Mouse (Mus musculus) liver, adult 2 months (tissue): ENCODE results near the gene Hk3. TPM values are rescaled to one million over a fixed set of nuclear protein-coding genes. Genes with fewer than 3 reads are reported as not detected.

Experiments used
- DNase-seq: peaks from one replicate; pipeline ENCODE4 v3.0.0-alpha.2; 2011; ENCODE audit warnings: low read depth, low spot score; ENCODE audit errors: extremely low read depth
- H3K27ac ChIP-seq: fragments of 200-500 bp; replicated peaks from 2 replicates; pipeline ENCODE4 v1.5.1; 2012; ENCODE audit warnings: low read depth, mild to moderate bottlenecking, control low read depth, inconsistent platforms, low read length; ENCODE audit not compliant: insufficient read depth
- H3K27me3 ChIP-seq: fragments of 200-500 bp; 2 replicates; pipeline ENCODE4 v1.6.1; 2012; ENCODE audit warnings: mild to moderate bottlenecking, moderate library complexity, low read length, inconsistent platforms; ENCODE audit not compliant: control insufficient read depth, insufficient read depth
- H3K36me3 ChIP-seq: fragments of 200-500 bp; 2 replicates; pipeline ENCODE4 v1.6.1; 2012; ENCODE audit warnings: low read length, inconsistent platforms; ENCODE audit not compliant: control insufficient read depth, insufficient read depth
- H3K4me1 ChIP-seq: fragments of 200-500 bp; 2 replicates; pipeline ENCODE4 v1.6.1; 2011; ENCODE audit warnings: low read length; ENCODE audit not compliant: control insufficient read depth, insufficient read depth
- H3K4me3 ChIP-seq: fragments of 200-500 bp; 2 replicates; pipeline ENCODE4 v1.5.1; 2011; ENCODE audit warnings: low read depth, mild to moderate bottlenecking, control low read depth, low read length, moderate library complexity; ENCODE audit not compliant: insufficient read depth
- H3K79me2 ChIP-seq: fragments of 200-500 bp; 2 replicates; pipeline ENCODE4 v1.6.1; 2012; ENCODE audit warnings: inconsistent platforms, mild to moderate bottlenecking, low read length, moderate library complexity; ENCODE audit not compliant: control insufficient read depth, insufficient read depth
- H3K9ac ChIP-seq: fragments of 200-500 bp; 2 replicates; pipeline ENCODE4 v1.6.1; 2012; ENCODE audit warnings: low read depth, mild to moderate bottlenecking, control low read depth, inconsistent platforms, low read length
- CTCF ChIP-seq: fragments of 200-500 bp; IDR thresholded peaks from 2 replicates; pipeline ENCODE4 v1.5.1; 2011; ENCODE audit warnings: low read depth, low read length, control low read depth
- POLR2A ChIP-seq: fragments of 200-500 bp; IDR thresholded peaks from 2 replicates; pipeline ENCODE4 v1.6.1; 2011; ENCODE audit warnings: low read length, control low read depth; ENCODE audit not compliant: insufficient read depth; ENCODE audit errors: extremely low read depth
- WGBS: fragments of 180-500 bp; shearing (Covaris S2); methylation state at CpG from one replicate; pipeline ENCODE4 v1.1.7; 2018; 5-methylcytosine and 5-hydroxymethylcytosine counted together
- polyA plus RNA-seq: library from polyadenylated mRNA; depleted of rRNA; stranded (reverse); fragments of >200 nt; gene quantifications from 2 replicates; pipeline ENCODE4 v1.2.3, GENCODE M21; 2012; rRNA removed
- total RNA-seq: library from RNA; depleted of rRNA; stranded (reverse); fragments of >200 nt; gene quantifications from 2 replicates; pipeline ENCODE4 v1.2.3, GENCODE M21; 2014; rRNA removed

The Hk3 gene
- total RNA-seq (5.4 and 6.7 TPM in 2 replicates), polyA plus RNA-seq (1.8 and 4.1 TPM in 2 replicates)

DNA sequence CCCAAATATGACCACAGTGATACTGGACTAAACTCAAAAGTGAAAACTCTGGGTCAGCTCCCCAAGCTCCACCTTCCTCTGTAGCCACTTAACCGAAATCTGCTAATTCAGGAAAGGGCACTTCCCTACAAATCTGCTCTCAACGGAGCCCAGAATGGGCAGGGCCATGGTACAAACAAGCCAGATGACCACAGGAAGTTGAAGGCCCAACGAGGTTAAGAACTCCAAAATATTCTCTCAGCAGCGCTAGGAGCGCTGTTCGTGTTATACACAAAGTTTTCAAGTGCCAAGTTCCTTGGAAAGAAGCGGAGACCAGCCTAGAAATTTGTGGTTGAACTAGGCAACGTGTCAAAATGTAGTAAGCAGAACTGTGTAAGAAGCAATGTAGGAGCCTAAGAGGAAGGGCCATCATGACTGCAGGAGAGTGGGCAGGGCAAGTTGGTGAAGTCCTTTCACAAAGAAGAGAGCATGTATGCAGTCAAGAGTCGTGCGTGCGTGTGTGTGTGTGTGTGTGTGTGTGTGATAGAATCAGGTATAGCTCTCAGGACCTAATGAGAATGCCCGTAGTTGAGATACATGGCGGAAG is at the start of gene Hk3:
Gene Hk3, minus strand, starts transcription at position 192 of the 586 bp plus-strand sequence.
- peak within 1 kb of the TSS; percentile 38; the same call in 1 of the 2 replicates for H3K4me3 ChIP-seq
- TF ChIP-seq CTCF: no peak
- no peak for TF ChIP-seq POLR2A
- WGBS: 76% methylated on average over 13 of the region's 13 CpGs
- peaks cover 6% of the 10 kb centered on the region; the same call in 1 of the 2 replicates for H3K4me1 ChIP-seq
- H3K79me2 ChIP-seq: no peaks in the 10 kb centered on the region
- H3K27ac ChIP-seq: peak within 1 kb of the TSS; percentile 57
- H3K9ac ChIP-seq: peak within 1 kb of the TSS; percentile 32; the same call in 1 of the 2 replicates
- DNase-seq: peak; percentile 46
- H3K36me3 ChIP-seq: no peaks in the 10 kb centered on the region
- no peaks in the 10 kb centered on the region for H3K27me3 ChIP-seq

DNA sequence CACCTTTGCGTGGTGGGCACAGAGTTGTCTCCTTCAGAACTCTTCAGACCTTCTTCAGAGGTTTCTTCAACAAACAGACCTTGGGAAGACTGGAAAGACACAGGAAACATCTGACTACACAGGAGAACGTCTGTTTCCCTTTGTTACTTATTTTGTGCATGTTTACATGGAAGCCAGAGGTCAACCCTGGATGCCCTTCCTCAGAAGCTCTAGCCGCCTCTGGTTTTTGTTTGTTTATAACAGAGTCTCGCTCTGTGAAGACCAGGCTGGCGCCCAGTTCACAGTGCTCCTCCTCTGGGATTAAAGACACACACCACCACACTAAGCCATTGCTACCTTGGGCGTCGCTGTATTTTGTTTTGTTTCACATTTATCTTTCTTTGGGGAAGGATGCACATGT is 48.5 kb upstream of the Hk3 start:
- no peaks in the 10 kb centered on the region for H3K4me1 ChIP-seq
- H3K9ac ChIP-seq: no peak overlapping the region
- H3K27me3 ChIP-seq: no peaks in the 10 kb centered on the region
- no peak overlapping the region for H3K27ac ChIP-seq
- no peaks in the 10 kb centered on the region for H3K79me2 ChIP-seq
- TF ChIP-seq CTCF (no peak), POLR2A (no peak)
- no peak for DNase-seq
- peaks cover 13% of the 10 kb centered on the region for H3K36me3 ChIP-seq
- 46% methylated on average over 7 of the region's 7 CpGs for WGBS
- H3K4me3 ChIP-seq: no peak overlapping the region

- no peak for DNase-seq
- 79% methylated on average over 2 of the region's 2 CpGs for WGBS
- Histone ChIP-seq H3K4me3 (no peak overlapping the region), H3K27me3 (no peaks in the 10 kb centered on the region), H3K79me2 (no peaks in the 10 kb centered on the region), H3K27ac (no peak overlapping the region), H3K4me1 (no peaks in the 10 kb centered on the region), H3K9ac (no peak overlapping the region), H3K36me3 (peaks cover 34% of the 10 kb centered on the region)
- no peak for TF ChIP-seq CTCF
- TF ChIP-seq POLR2A: no peak
Observed at GRCm38 (mm10) chr13:55063276-55063675, 42.1 kb upstream of the Hk3 start.

DNA sequence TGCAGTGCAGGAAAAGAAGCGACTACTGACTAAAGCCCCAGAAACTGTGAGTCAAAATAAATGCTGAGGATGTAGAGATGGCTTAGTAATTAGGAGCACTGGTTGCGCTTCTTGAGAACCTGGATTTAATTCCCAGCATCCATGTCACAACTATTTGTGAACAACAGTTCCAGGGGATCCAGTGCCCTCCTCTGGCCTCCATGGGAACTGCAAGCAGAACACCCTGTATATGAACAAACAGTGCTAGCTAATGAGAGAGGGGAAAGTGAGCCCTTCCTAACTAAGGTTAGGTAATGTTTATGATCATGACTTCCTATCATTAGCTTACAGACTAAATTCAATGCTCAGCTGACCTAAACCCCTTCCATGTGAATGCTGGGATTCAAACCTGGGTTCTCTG is 36.9 kb upstream of the Hk3 start:
- DNase-seq: no peak
- Histone ChIP-seq H3K36me3 (peaks cover 31% of the 10 kb centered on the region), H3K27ac (no peak overlapping the region), H3K4me3 (no peak overlapping the region), H3K4me1 (no peaks in the 10 kb centered on the region), H3K27me3 (no peaks in the 10 kb centered on the region), H3K9ac (no peak overlapping the region), H3K79me2 (no peaks in the 10 kb centered on the region)
- TF ChIP-seq CTCF (peak; percentile 66; the same call in 1 of the 2 replicates), POLR2A (no peak)
- 100% methylated on average over 2 of the region's 2 CpGs for whole genome bisulfite sequencing

DNA sequence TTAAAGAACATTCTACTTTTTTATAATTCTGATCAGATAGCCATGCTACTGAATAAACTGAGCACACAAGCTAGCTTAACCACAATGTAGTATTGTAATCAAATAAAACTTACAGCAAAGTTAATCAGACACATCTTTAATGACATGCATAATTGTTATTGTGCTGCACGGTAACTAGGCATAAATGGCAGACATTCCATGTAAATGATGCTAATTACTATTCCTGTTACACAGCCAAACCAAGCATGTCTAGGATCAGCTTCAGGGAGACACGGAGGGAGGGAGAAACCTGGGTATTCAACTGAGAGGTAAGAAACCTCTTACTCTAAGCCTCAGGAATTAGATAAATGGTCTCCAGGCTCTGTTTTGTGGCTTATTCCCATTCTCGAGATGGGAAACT is 26.5 kb upstream of the Hk3 start:
- H3K27ac ChIP-seq: no peak overlapping the region
- peaks cover 27% of the 10 kb centered on the region for H3K36me3 ChIP-seq
- no peak overlapping the region for H3K9ac ChIP-seq
- TF ChIP-seq POLR2A: no peak
- no peak for TF ChIP-seq CTCF
- no peak for DNase-seq
- 96% methylated on average over 3 of the region's 3 CpGs for WGBS
- no peak overlapping the region for H3K4me3 ChIP-seq
- H3K79me2 ChIP-seq: no peaks in the 10 kb centered on the region
- H3K27me3 ChIP-seq: no peaks in the 10 kb centered on the region
- H3K4me1 ChIP-seq: no peaks in the 10 kb centered on the region

- Histone ChIP-seq H3K4me1 (no peaks in the 10 kb centered on the region), H3K79me2 (no peaks in the 10 kb centered on the region), H3K27me3 (no peaks in the 10 kb centered on the region), H3K9ac (no peak overlapping the region), H3K4me3 (no peak overlapping the region), H3K36me3 (peaks cover 16% of the 10 kb centered on the region), H3K27ac (no peak overlapping the region)
- peak; percentile 19 for DNase-seq
- 91% methylated on average over 2 of the region's 2 CpGs for WGBS
- TF ChIP-seq CTCF (no peak), POLR2A (no peak)
Observed at GRCm38 (mm10) chr13:55040016-55040415, 18.8 kb upstream of the Hk3 start.
